Mouse (Mus musculus) limb, embryonic 10.5 days (tissue): ENCODE results near the gene Gm1604a. TPM values are rescaled to one million over a fixed set of nuclear protein-coding genes. Genes with fewer than 3 reads are reported as not detected.
"Not testable (repeated sequence)": the region's sequence is repeated elsewhere in the genome, so short reads cannot be mapped to it uniquely, and the experiment has no call there.

Experiments
- DNase-seq: peaks from one replicate; pipeline ENCODE4 v3.0.0-alpha.2; 2017; ENCODE audit warnings: low spot score
- H3K27ac ChIP-seq: fragments of 300-500 bp; sonication (generic); 2 replicates; pipeline ENCODE4 v1.5.1; 2016; ENCODE audit warnings: mild to moderate bottlenecking
- H3K27me3 ChIP-seq: fragments of 300-500 bp; sonication (generic); 2 replicates; pipeline ENCODE4 v1.6.1; 2016; ENCODE audit warnings: low read depth, mild to moderate bottlenecking; ENCODE audit not compliant: poor library complexity, severe bottlenecking
- H3K36me3 ChIP-seq: fragments of 300-500 bp; sonication (generic); 2 replicates; pipeline ENCODE4 v1.6.1; 2016; ENCODE audit warnings: mild to moderate bottlenecking, moderate library complexity
- H3K4me1 ChIP-seq: fragments of 300-500 bp; sonication (generic); 2 replicates; pipeline ENCODE4 v1.6.1; 2016
- H3K4me3 ChIP-seq: fragments of 300-500 bp; sonication (generic); 2 replicates; pipeline ENCODE4 v1.5.1; 2016; ENCODE audit warnings: mild to moderate bottlenecking, moderate library complexity
- H3K9me3 ChIP-seq: fragments of 300-500 bp; sonication (generic); replicated peaks from 2 replicates; pipeline ENCODE4 v1.6.1; 2016; ENCODE audit warnings: mild to moderate bottlenecking
- WGBS: fragments of 180-500 bp; shearing (Covaris S2); methylation state at CpG from one replicate; pipeline ENCODE4 v1.1.7; 2016; 5-methylcytosine and 5-hydroxymethylcytosine counted together
- polyA plus RNA-seq: library from polyadenylated mRNA; unstranded; fragments of >200 nt; fragmentation: Nextera tagmentation; extraction: Ambion mirVana; gene quantifications from 2 replicates; pipeline ENCODE4 v1.2.1, GENCODE M21; 2016

Gm1604a gene
- polyA plus RNA-seq, 1 experiment from 2014 or later = not detected

DNA sequence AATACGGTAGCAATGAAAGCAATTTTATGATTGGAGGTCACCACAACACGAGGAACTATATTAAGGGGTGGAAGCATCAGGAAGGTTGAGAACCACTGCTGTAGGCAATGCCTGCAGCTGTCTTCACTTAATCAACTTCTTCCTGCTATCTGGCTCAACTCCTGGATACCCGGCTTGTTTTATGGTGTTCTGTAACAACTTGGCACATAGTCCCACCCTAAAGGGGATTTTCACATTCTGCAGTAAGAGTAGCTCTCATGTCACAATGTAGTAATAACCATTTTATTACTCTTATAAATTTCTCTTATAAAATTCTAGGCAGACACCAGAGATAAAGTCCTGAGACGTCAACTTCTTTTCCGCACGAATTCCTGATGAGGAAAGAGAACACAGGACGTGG, 15.9 kb upstream of the Gm1604a start:
- H3K27me3 ChIP-seq, H3K4me1 ChIP-seq, DNase-seq, H3K27ac ChIP-seq, H3K36me3 ChIP-seq, H3K4me3 ChIP-seq, H3K9me3 ChIP-seq: not testable (repeated sequence)
- WGBS = no CpG with 5 or more reads among the region's 7 CpGs

DNA sequence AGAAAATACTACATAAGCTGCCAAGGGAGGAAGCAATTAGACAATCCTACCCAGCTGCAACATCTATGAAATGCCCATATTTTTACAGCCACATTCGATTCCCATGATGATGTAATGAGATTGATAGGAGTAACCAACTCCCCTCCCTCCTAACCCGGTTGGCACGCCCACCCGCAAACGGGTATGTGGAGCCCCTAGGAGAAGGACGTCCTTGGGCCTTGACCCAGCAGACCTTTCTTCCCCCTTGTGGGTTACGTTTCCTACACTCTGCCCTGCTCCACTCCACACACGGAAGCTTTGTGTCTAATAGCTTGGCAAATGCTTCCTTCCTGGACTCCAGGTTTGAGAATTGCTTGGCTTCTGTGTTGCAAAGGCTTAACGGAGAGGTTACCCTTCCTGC, 15.5 kb upstream of the Gm1604a start:
- H3K27ac ChIP-seq, H3K27me3 ChIP-seq, H3K9me3 ChIP-seq, H3K4me1 ChIP-seq, DNase-seq, H3K4me3 ChIP-seq, H3K36me3 ChIP-seq: not testable (repeated sequence)
- 85% methylated on average over 6 of the region's 9 CpGs for WGBS

DNA sequence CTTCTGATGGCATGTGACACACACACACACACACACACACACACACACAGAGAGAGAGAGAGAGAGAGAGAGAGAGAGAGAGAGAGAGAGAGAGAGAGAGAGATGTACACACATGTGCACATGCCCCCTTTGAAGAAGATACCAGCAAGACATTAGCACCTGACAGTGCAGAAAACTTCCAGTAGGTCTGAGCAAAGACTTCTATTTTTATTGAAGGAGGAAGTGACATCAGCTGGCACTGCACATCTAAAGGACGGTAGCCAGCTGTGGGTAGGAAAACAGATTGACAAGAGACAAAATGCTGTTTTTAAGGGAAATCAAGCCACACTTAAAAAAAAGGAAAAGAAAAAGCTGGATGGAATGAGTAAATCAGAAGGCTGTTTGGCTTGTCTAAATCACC, 11.2 kb upstream of the Gm1604a start:
- H3K36me3 ChIP-seq, H3K4me3 ChIP-seq, H3K27ac ChIP-seq, H3K9me3 ChIP-seq, H3K27me3 ChIP-seq, DNase-seq, H3K4me1 ChIP-seq: not testable (repeated sequence)
- no CpG with 5 or more reads among the region's 1 CpGs for WGBS

DNA sequence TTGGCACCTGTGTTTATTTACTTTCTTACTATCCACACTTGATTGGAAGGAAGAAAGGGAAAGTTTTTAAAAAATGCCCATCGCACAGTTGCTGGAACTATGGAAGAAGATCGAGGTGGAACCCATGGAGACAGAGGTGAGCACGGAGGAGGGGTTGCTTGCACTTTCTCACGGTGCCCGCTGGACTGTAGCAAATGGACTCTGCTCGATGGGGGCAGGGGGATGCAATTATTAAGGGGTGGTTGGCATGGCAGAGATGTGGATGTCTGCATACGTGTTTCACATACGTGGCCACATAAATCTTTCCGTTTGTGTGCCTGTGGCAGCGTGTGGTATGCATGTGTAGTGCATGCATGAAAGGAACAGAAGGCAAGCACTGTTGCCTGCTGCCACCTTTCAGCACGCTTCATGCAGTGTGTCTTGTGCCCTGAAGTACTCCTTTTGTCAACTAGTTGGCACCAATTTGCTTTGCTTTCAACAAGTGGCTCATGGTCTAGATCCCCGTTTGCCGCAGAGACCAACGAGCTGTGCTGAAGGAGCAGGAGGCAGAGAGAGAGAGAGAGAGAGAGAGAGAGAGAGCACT, 487 bp downstream of the Gm1604a start:
- not testable (repeated sequence) for H3K9me3 ChIP-seq, H3K27me3 ChIP-seq, H3K27ac ChIP-seq, H3K4me1 ChIP-seq, H3K36me3 ChIP-seq, DNase-seq, H3K4me3 ChIP-seq
- 71% methylated on average over 3 of the region's 14 CpGs for WGBS

DNA sequence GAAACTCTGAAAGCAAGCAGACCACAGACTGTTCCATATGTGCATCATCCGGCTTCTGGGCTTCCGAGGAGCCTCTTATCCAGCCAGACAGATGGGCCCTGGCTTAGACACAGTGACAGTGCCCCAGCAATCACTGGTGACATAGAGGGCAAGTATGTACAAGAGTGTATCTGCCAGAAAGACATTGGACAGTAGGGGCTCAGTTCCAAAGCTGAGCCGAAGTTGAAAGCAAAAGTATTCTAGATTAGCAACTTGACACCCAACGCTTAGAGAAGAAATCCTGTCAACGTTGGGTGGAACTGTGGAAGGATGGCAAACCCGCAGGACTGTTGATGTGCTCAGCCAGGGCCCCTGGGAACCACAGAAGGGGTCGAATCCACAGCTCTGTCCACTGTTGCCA, 4.8 kb downstream of the Gm1604a start:
- H3K27ac ChIP-seq, DNase-seq, H3K27me3 ChIP-seq, H3K4me1 ChIP-seq, H3K9me3 ChIP-seq, H3K4me3 ChIP-seq, H3K36me3 ChIP-seq: not testable (repeated sequence)
- 80% methylated on average over 5 of the region's 7 CpGs for WGBS

DNA sequence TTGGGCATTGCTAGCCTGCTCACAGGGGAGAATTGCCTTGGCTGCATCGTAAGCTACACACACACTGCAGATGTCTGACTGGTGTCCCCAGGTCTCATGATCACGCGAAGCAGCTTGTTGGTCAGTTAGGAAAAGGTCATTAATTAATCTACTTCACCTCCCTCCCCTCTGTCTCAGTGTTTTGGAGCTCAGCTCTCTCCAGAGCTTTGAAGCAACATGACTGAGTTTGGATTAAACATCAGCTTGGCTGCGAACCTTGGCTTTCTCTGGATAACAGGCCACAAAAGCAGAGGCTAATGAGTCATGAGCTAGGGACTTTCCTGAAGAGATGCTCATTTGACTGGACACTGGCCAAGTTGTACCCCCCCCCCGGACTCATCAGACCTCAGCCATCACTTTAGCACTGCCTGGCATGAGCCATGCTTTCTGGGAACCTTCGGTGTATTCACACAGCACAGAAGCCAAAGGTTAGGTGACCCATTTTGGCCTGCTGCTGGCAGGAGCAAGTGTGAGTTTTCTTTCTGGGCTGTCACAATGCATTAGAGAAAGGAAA, 5.3 kb downstream of the Gm1604a start:
- DNase-seq, H3K4me3 ChIP-seq, H3K27me3 ChIP-seq, H3K4me1 ChIP-seq, H3K27ac ChIP-seq, H3K36me3 ChIP-seq, H3K9me3 ChIP-seq: not testable (repeated sequence)
- 69% methylated on average over 3 of the region's 6 CpGs for WGBS

DNA sequence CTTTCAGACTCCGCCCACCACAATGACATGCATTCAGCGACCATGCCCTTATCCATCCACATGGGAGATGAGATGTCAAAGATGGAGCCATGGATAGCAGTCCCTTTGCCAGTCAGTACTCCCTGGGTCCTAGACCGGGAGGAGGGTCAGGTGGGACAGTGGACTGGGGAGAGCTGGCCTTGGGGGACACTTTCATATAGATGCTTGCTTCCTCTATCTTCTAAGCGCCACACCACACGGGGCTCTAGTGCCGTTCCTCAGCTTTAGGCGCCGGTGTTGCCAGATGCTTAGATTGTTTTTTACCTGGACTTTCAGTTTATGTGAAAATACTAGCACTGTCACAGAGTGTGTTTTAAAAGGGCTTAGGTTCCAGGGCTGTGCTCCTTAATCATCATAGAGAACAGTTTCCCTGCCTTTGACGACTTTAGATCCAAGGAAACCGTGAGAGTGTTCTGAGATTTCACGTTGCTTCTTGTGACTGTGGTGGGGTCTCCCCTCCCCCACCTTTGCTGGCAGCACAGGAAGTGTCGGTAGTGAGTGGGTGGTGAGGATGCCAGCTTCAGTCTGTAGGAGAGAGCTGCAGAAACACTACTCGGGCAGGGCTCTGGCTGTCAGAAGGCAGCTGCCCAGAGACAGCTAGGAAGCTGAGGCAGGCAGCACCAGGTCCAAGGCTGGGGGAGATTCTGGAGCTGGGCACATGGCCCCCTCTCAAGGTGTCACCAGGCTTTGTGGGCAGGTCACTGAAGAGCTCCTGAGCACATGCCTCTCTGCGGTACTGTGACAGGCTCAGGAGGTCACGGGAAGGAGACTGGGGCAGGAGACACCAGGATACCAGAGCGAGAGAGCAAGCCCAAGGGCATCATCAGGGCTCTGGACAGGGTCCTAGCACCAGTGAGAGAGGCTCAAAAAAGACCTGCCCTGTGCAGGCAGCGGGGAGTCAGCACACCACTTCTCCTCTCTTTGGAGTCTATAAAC, 8.1 kb downstream of the Gm1604a start:
- not testable (repeated sequence) for H3K4me3 ChIP-seq, DNase-seq, H3K36me3 ChIP-seq, H3K4me1 ChIP-seq, H3K9me3 ChIP-seq, H3K27ac ChIP-seq, H3K27me3 ChIP-seq
- 50% methylated on average over 3 of the region's 17 CpGs for WGBS

DNA sequence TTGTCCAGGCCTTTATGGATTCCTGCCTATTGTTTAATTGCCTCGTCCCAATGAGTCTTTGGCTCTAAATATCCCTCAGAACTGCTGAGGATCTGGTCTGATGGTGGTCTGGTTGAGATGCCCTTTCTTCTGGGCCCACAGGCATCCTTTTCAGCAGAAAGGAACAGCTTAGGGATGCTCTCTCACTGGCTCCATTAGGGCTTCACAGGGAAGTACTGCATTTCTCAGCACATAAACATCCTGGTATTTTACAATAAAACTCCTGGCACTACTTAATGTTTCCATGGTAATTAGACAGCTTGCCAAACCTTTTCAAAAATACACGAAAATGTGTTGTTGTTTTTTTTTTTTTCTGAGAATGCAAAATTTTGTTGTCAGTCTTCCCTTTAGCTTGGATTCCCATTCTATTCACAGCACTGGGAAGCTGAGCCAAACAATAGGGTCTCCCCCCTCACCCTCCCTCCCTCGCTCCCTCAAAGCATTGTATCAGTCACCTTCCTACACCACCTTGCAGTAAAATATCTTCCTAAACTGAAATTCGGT, 43.7 kb downstream of the Gm1604a start:
- not testable (repeated sequence) for H3K27ac ChIP-seq
- WGBS = 70% methylated on average over 3 of the region's 4 CpGs

DNA sequence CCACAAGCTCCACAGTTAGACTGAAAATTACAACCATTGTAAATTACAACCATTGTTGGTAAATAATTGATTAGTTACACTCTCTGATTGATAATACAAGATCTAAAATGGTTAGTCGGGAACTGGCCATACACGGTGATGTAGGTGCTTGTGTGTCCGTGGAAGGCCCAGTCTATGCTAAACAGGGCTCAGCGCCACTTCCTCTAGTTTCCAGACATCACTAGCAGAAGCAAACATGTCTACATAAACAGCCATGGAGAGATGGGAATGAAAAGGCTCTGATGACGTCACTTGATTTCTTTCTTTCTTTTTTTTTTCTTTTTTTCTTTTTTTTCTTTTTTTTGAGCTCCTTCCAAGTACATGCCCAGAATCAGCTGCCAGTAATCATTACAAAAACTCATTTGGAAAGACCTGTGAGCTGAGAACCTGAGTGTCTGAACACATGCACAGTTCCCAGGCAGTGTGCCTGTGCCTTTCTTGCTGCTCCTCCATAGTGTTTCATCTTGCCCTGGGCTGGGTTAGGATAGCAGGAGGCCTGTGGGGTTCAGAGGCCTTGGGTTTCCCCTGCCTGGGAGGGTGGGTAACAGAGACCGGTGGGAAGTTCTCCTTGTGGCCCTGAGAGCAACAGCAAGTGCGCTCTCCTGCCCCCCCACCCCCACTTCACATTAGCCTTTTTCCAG, 44.3 kb downstream of the Gm1604a start:
- WGBS = 87% methylated on average over 6 of the region's 7 CpGs
- not testable (repeated sequence) for H3K4me1 ChIP-seq

More for the DNA sequence above, 43.7 kb downstream of the Gm1604a start:
- not testable (repeated sequence) for H3K36me3 ChIP-seq, DNase-seq, H3K4me1 ChIP-seq, H3K4me3 ChIP-seq, H3K9me3 ChIP-seq, H3K27me3 ChIP-seq

DNA sequence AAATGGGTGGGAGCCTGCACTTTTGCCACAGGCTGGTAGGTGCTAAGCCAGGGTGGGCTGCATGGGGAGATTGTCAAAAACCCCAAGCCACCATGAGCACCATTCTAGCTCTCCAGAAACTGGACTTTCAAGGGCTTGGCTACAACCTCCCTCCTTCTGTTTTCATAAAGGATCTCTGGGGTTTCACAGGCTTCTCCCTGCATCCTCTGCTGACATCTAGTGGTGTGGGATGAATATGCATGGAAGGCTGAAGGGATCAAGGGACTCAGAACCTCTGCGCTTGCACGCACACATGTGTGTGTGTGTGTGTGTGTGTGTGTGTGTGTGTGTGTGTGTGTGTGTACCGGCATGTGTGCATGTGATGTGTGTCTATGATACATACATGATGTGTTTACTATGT, 49.1 kb downstream of the Gm1604a start:
- H3K4me1 ChIP-seq, H3K27me3 ChIP-seq, H3K27ac ChIP-seq, H3K36me3 ChIP-seq, H3K9me3 ChIP-seq, H3K4me3 ChIP-seq: not testable (repeated sequence)
- 60% methylated on average over 3 of the region's 3 CpGs for WGBS
- DNase-seq = peak; percentile 44

More for the DNA sequence above, 44.3 kb downstream of the Gm1604a start:
- H3K36me3 ChIP-seq, H3K27me3 ChIP-seq, H3K9me3 ChIP-seq, H3K4me3 ChIP-seq, DNase-seq, H3K27ac ChIP-seq: not testable (repeated sequence)

DNA sequence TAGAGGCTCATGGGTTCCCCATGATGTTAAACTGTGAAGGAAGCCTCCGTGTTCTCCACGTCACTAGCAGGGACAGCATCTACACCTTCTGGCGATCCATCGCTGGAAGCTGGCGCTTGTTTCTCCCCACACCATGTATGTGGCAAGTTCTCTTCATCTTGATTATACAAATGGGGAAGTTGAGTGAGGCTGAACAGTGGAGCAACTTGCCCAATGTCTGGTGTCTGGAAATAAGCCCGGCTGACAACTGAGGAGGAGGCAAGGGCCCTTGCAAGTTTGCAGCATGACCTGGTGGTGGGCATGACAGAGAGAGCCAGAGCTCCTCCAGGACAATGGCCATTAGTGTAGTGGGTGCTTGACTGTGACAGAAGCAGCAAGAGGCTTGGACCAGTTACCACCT, 50.2 kb downstream of the Gm1604a start:
- not testable (repeated sequence) for H3K27me3 ChIP-seq, H3K27ac ChIP-seq, DNase-seq, H3K9me3 ChIP-seq, H3K4me3 ChIP-seq, H3K36me3 ChIP-seq, H3K4me1 ChIP-seq
- 91% methylated on average over 5 of the region's 6 CpGs for WGBS

DNA sequence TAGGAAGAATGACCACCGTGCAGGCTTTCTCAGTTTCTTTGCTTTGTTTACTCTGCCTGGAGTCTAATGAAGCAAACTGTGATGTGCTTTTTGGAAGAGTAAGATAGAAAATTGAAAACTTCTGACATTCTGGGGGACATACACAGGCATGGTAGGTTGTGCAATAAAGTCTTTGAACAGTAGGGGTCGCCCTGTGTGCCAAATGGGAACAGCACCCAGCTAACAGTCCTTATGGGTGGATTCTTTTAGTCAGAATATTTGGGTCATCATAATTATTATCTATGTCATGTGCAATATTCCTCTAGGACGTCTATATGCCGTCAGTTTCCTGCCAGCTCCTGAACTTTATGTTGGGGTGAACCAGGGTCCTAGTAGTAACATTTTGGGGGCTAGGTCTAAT, 54.2 kb downstream of the Gm1604a start:
- not testable (repeated sequence) for DNase-seq, H3K9me3 ChIP-seq, H3K4me1 ChIP-seq, H3K36me3 ChIP-seq, H3K27ac ChIP-seq, H3K4me3 ChIP-seq, H3K27me3 ChIP-seq
- 8% methylated on average over 1 of the region's 4 CpGs for WGBS

DNA sequence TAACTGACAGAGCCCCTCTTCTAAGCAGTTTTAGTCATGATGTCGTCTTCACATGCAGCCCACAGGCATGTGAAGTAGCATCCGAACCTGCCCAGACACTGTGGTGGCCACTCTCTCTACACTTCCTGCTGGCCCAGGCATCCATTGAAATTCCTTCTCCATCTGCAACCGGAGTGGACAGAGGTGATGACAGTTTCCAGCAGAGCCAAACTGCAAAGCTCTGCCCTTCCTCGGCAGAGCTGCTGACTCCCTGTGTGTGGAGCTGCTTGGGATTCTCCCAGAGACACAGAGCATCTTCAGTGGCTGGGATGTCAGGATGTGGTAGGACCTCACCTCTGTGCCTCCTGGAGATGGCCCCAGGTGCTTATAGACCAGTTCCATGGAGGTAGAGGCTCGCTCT, 59.2 kb downstream of the Gm1604a start:
- not testable (repeated sequence) for H3K27me3 ChIP-seq, DNase-seq, H3K9me3 ChIP-seq, H3K36me3 ChIP-seq, H3K4me3 ChIP-seq, H3K27ac ChIP-seq, H3K4me1 ChIP-seq
- 100% methylated on average over 1 of the region's 5 CpGs for WGBS
